Mouse (Mus musculus) CH12.LX (cell line): Measurements from ENCODE around the gene U2af1. TPM values are rescaled to one million over a fixed set of nuclear protein-coding genes. Genes with fewer than 3 reads are reported as not detected.

Experiments
- DNase-seq: peaks from one replicate; pipeline ENCODE4 v3.0.0-alpha.2; 2013; ENCODE audit errors: extremely low read depth
- H3K27ac ChIP-seq: 2 replicates; pipeline ENCODE4 v1.5.1; 2012; ENCODE audit warnings: low read depth, mild to moderate bottlenecking, control low read depth, moderate library complexity; ENCODE audit not compliant: insufficient read depth
- H3K27me3 ChIP-seq: replicated peaks from 2 replicates; pipeline ENCODE3; 2012; ENCODE audit warnings: inconsistent platforms
- H3K36me3 ChIP-seq, 2 experiments: replicated peaks in 1 of 2; 2 replicates each; pipeline versions ENCODE3 to v1.6.1; 2012; ENCODE audit warnings: inconsistent platforms in 1 of 2, low read length in 1 of 2, mild to moderate bottlenecking in 1 of 2, mixed read lengths in 1 of 2, moderate library complexity in 1 of 2; ENCODE audit not compliant: control insufficient read depth in 1 of 2, insufficient read depth in 1 of 2
- H3K4me1 ChIP-seq, 2 experiments: 2 replicates each; pipeline ENCODE4 v1.6.1; 2012; ENCODE audit warnings: inconsistent platforms in 1 of 2, moderate library complexity in 1 of 2; ENCODE audit not compliant: insufficient read depth in 2 of 2, control insufficient read depth in 1 of 2
- H3K4me2 ChIP-seq: 2 replicates; pipeline ENCODE4 v1.6.1; 2012; ENCODE audit warnings: low read depth, mild to moderate bottlenecking, control low read depth; ENCODE audit not compliant: poor library complexity, insufficient read depth, severe bottlenecking
- H3K4me3 ChIP-seq, 3 experiments: fragments of 150-350 bp in 1 of 3; sonication (generic) in 1 of 3; replicated peaks in 1 of 3; 2 replicates each; pipeline versions ENCODE3 to v1.5.1; 2011 to 2012; ENCODE audit warnings: low read depth in 2 of 3, low read length in 2 of 3, mild to moderate bottlenecking in 2 of 3, moderate library complexity in 2 of 3, control low read depth in 1 of 3, improper control_type of control experiment in 1 of 3, inconsistent platforms in 1 of 3, mixed read lengths in 1 of 3; ENCODE audit not compliant: poor library complexity in 1 of 3
- H3K79me2 ChIP-seq: replicated peaks from 2 replicates; pipeline ENCODE4 v1.6.1; 2012; ENCODE audit warnings: mild to moderate bottlenecking, moderate library complexity; ENCODE audit not compliant: control insufficient read depth, poor library complexity, insufficient read depth, severe bottlenecking; ENCODE audit errors: extremely low read depth
- H3K9ac ChIP-seq: 2 replicates; pipeline ENCODE4 v1.6.1; 2012; ENCODE audit warnings: low read depth, mild to moderate bottlenecking, control low read depth, moderate library complexity; ENCODE audit not compliant: insufficient read depth
- H3K9me3 ChIP-seq: replicated peaks from 2 replicates; pipeline ENCODE3; 2012; ENCODE audit warnings: low read length, inconsistent platforms, mixed read lengths
- BHLHE40 ChIP-seq: IDR thresholded peaks from 2 replicates; pipeline ENCODE4 v1.6.1; 2011; ENCODE audit warnings: mild to moderate bottlenecking, low read depth, low read length, improper control_type of control experiment
- CHD1 ChIP-seq: IDR thresholded peaks from 2 replicates; pipeline ENCODE4 v1.6.1; 2012; ENCODE audit warnings: low read depth, low read length, improper control_type of control experiment, inconsistent platforms
- CTCF ChIP-seq, 2 experiments: IDR thresholded peaks in 1 of 2; conservative IDR thresholded peaks in 1 of 2; 2 replicates each; pipeline ENCODE4 v1.5.1; 2011 to 2012; ENCODE audit warnings: low read depth in 2 of 2, low read length in 2 of 2, improper control_type of control experiment in 1 of 2, inconsistent platforms in 1 of 2, mild to moderate bottlenecking in 1 of 2, moderate library complexity in 1 of 2
- E2F4 ChIP-seq: IDR thresholded peaks from 2 replicates; pipeline ENCODE4 v1.6.1; 2011; ENCODE audit warnings: low read depth, low read length, improper control_type of control experiment; ENCODE audit not compliant: insufficient replicate concordance
- ELF1 ChIP-seq: IDR thresholded peaks from 2 replicates; pipeline ENCODE4 v1.6.1; 2014; ENCODE audit warnings: low read depth, mild to moderate bottlenecking, inconsistent platforms, low read length, improper control_type of control experiment
- EP300 ChIP-seq: IDR thresholded peaks from 2 replicates; pipeline ENCODE4 v1.6.1; 2011; ENCODE audit warnings: low read length, improper control_type of control experiment
- ETS1 ChIP-seq: conservative IDR thresholded peaks from 2 replicates; pipeline ENCODE4 v1.6.1; 2012; ENCODE audit warnings: low read depth, mild to moderate bottlenecking, inconsistent platforms, low read length, improper control_type of control experiment, moderate library complexity
- IRF4 ChIP-seq: IDR thresholded peaks from 2 replicates; pipeline ENCODE4 v1.6.1; 2014; ENCODE audit warnings: low read depth, mild to moderate bottlenecking, inconsistent platforms, low read length, improper control_type of control experiment
- JUN ChIP-seq: IDR thresholded peaks from 2 replicates; pipeline ENCODE4 v1.6.1; 2011; ENCODE audit warnings: low read depth, mild to moderate bottlenecking, low read length, improper control_type of control experiment, moderate library complexity; ENCODE audit not compliant: insufficient read depth
- KAT2A ChIP-seq: IDR thresholded peaks from 2 replicates; pipeline ENCODE4 v1.6.1; 2012; ENCODE audit warnings: low read length, improper control_type of control experiment, inconsistent platforms; ENCODE audit not compliant: insufficient replicate concordance
- MAZ ChIP-seq: IDR thresholded peaks from 2 replicates; pipeline ENCODE4 v1.6.1; 2012; ENCODE audit warnings: low read depth, mild to moderate bottlenecking, inconsistent platforms, low read length, improper control_type of control experiment, moderate library complexity
- MEF2A ChIP-seq: IDR thresholded peaks from 2 replicates; pipeline ENCODE4 v1.6.1; 2014; ENCODE audit warnings: low read depth, mild to moderate bottlenecking, inconsistent platforms, low read length, improper control_type of control experiment, borderline replicate concordance
- NELFE ChIP-seq: IDR thresholded peaks from 2 replicates; pipeline ENCODE4 v1.6.1; 2011; ENCODE audit warnings: low read depth, low read length, improper control_type of control experiment
- NRF1 ChIP-seq: IDR thresholded peaks from 2 replicates; pipeline ENCODE4 v1.6.1; 2014; ENCODE audit warnings: low read depth, mild to moderate bottlenecking, inconsistent platforms, low read length, improper control_type of control experiment, moderate library complexity
- POLR2AphosphoS2 ChIP-seq: IDR thresholded peaks from 2 replicates; pipeline ENCODE4 v1.6.1; 2011; ENCODE audit warnings: low read depth, low read length, improper control_type of control experiment
- RAD21 ChIP-seq: IDR thresholded peaks from 2 replicates; pipeline ENCODE4 v1.6.1; 2011; ENCODE audit warnings: low read depth, mild to moderate bottlenecking, low read length, improper control_type of control experiment, moderate library complexity
- TCF12 ChIP-seq: IDR thresholded peaks from 2 replicates; pipeline ENCODE4 v1.6.1; 2014; ENCODE audit warnings: low read depth, mild to moderate bottlenecking, inconsistent platforms, low read length, improper control_type of control experiment
- USF1 ChIP-seq: IDR thresholded peaks from 2 replicates; pipeline ENCODE4 v1.6.1; 2014; ENCODE audit warnings: low read depth, mild to moderate bottlenecking, inconsistent platforms, low read length, improper control_type of control experiment
- ZKSCAN1 ChIP-seq: IDR thresholded peaks from 2 replicates; pipeline ENCODE4 v1.6.1; 2012; ENCODE audit warnings: low read depth, inconsistent platforms, low read length, improper control_type of control experiment, borderline replicate concordance
- dilution Hi-C: fragments of 300-500 bp; cut with MboI; formaldehyde crosslinking; loops from 2 replicates; pipeline ENCODE4 v1.14.3; 2020; ENCODE audit warnings: low sequenced_read_pairs; ENCODE audit not compliant: extremely low pct_unique_long_range_greater_than_20kb, extremely low pct_ligation_motif_present
- in situ Hi-C: fragments of 300-500 bp; cut with MboI; formaldehyde crosslinking; loops from 3 replicates; pipeline ENCODE4 v1.14.3; 2019; ENCODE audit warnings: low sequenced_read_pairs, low pct_ligation_motif_present, low pct_unique_long_range_greater_than_20kb, mixed read lengths
- polyA plus RNA-seq: library from polyadenylated mRNA; unstranded; fragments of >175 nt; gene quantifications from 2 replicates; pipeline ENCODE4 v1.2.1, GENCODE M21; 2012; ENCODE audit warnings: low read depth; ENCODE audit not compliant: insufficient read length
- total RNA-seq, 2 experiments: library from RNA; depleted of rRNA; stranded (reverse); fragments of 300-350 nt in 1 of 2; fragments of >200 nt in 1 of 2; gene quantifications; 2 replicates each; pipeline ENCODE4 v1.2.3; 2012 to 2014

Gene U2af1
- total and polyA plus RNA-seq, 3 experiments: 141 to 391 (median 269) TPM

- Histone ChIP-seq H3K36me3 (no peaks in the 10 kb centered on the region), H3K27me3 (peaks cover 4% of the 10 kb centered on the region), H3K4me2 (no peak overlapping the region), H3K9ac (no peak overlapping the region), H3K27ac (no peak overlapping the region), H3K4me1 (peaks cover 6 to 9% of the 10 kb centered on the region in 2 experiments), H3K79me2 (no peaks in the 10 kb centered on the region), H3K9me3 (no peaks in the 10 kb centered on the region), H3K4me3 (no peak overlapping the region)
- in situ Hi-C loops: no loop called here
- DNase-seq: no peak
- dilution Hi-C loops: no loop called here
- TF ChIP-seq MAZ: no peak
- TF ChIP-seq ELF1: no peak
- no peak for TF ChIP-seq NRF1
- TF ChIP-seq IRF4: no peak
- TF ChIP-seq CTCF (conservative IDR thresholded peaks at IDR 0.05 in 1 of 2, IDR thresholded peaks at IDR 0.05 in 1 of 2; ENCODE audit: low read depth in 2 of 2, low read length in 2 of 2): no peak
- TF ChIP-seq EP300: no peak
- no peak for TF ChIP-seq KAT2A
- TF ChIP-seq POLR2AphosphoS2: no peak
Observed at GRCm38 (mm10) chr17:31671698-31672097, 13.0 kb upstream of the U2af1 start.

- no peak overlapping the region for H3K9ac ChIP-seq
- no peak for TF ChIP-seq ETS1
- no peak for TF ChIP-seq TCF12
- no peak for TF ChIP-seq CHD1
- TF ChIP-seq RAD21: no peak
- no peak for TF ChIP-seq JUN
- no peak for TF ChIP-seq USF1
- TF ChIP-seq ZKSCAN1: no peak
- TF ChIP-seq NELFE: no peak
- TF ChIP-seq MEF2A: no peak
- no peak for TF ChIP-seq BHLHE40
- no peak for TF ChIP-seq E2F4
- TF ChIP-seq EP300: no peak
- TF ChIP-seq, all 38 proteins: peak for 0
- Histone ChIP-seq H3K4me1 (peaks cover 6 to 9% of the 10 kb centered on the region in 2 experiments), H3K27me3 (peaks cover 5% of the 10 kb centered on the region), H3K4me3 (no peak overlapping the region), H3K9me3 (no peaks in the 10 kb centered on the region), H3K4me2 (no peak overlapping the region), H3K27ac (no peak overlapping the region), H3K79me2 (no peaks in the 10 kb centered on the region), H3K36me3 (no peaks in the 10 kb centered on the region)
- in situ Hi-C loops (no loop called here), dilution Hi-C loops (no loop called here)
- no peak for DNase-seq
Observed at GRCm38 (mm10) chr17:31670163-31670562, 11.5 kb upstream of the U2af1 start.
